Comparison of ENCODE assay signal across 8 mouse cellular contexts in genomic region chr7:29852831-29853218, GRCm38 (mm10). TPM values are rescaled to one million over a fixed set of nuclear protein-coding genes. Genes with fewer than 3 reads are reported as not detected.
DNase-seq lines count a peak whose midpoint lies in the region; ATAC-seq and TF ChIP-seq lines count a peak whose summit lies in the region.

No protein-coding gene starts in this region.

- H3K9me3 ChIP-seq in kidney, embryonic 16.5 days (ENCODE audit: low read length): 0 out of 2 replicates have a peak, but pooled peaks cover 5% of the 10 kb centered on the region
- no peaks in the 10 kb centered on the region for H3K9me3 ChIP-seq in embryonic facial prominence, embryonic 10.5 days
- H3K9me3 ChIP-seq in hindbrain, postnatal 0 days (ENCODE audit: low read length): no peaks in the 10 kb centered on the region

- ATAC-seq in kidney, embryonic 16.5 days (ENCODE audit: low FRiP score, low TSS enrichment): no peak
- ATAC-seq in hindbrain, postnatal 0 days: no peak

- H3K4me2 ChIP-seq in kidney, embryonic 16.5 days (replicated peaks; ENCODE audit: low read depth, low read length): peak overlapping the region; percentile 79
- H3K4me2 ChIP-seq in hindbrain, postnatal 0 days (ENCODE audit: low read depth, low read length): peak overlapping the region; percentile 80
- H3K4me2 ChIP-seq in myocyte (ENCODE audit: low read depth): peak overlapping the region; percentile 79

- H3K79me2 ChIP-seq in myocyte (ENCODE audit: control insufficient read depth, insufficient read depth): no peaks in the 10 kb centered on the region

- peaks cover 9% of the 10 kb centered on the region; the same call in 1 of the 2 replicates for H3K36me3 ChIP-seq in kidney, embryonic 16.5 days (ENCODE audit: insufficient read depth, low read length)
- peaks cover 35% of the 10 kb centered on the region for H3K36me3 ChIP-seq in embryonic facial prominence, embryonic 10.5 days (replicated peaks)
- H3K36me3 ChIP-seq in hindbrain, postnatal 0 days (ENCODE audit: insufficient read depth, low read length): no peaks in the 10 kb centered on the region
- no peaks in the 10 kb centered on the region for H3K36me3 ChIP-seq in myocyte (ENCODE audit: control insufficient read depth, insufficient read depth)

- TF ChIP-seq CTCF in hindbrain, postnatal 0 days (IDR thresholded peaks at IDR 0.05; ENCODE audit: low read depth): no peak

- no peak overlapping the region for H3K27ac ChIP-seq in kidney, embryonic 16.5 days (ENCODE audit: low read length)
- peak overlapping the region; percentile 86 for H3K27ac ChIP-seq in embryonic facial prominence, embryonic 10.5 days (replicated peaks)
- H3K27ac ChIP-seq in hindbrain, postnatal 0 days: no peak overlapping the region

- no peak for DNase-seq in kidney, adult 18-20 months
- no peak for DNase-seq in embryonic facial prominence, embryonic 10.5 days (ENCODE audit: low spot score)
- DNase-seq in hindbrain, postnatal 0 days (ENCODE audit: low spot score): no peak
- DNase-seq in layer of hippocampus, adult 11-12 months (ENCODE audit: low spot score): no peak
- DNase-seq in frontal cortex, postnatal 14 days (ENCODE audit: low spot score in 2 of 2): no peak
- DNase-seq in kidney, adult 11 months: no peak

- peak overlapping the region; percentile 56 for H3K4me3 ChIP-seq in kidney, embryonic 16.5 days (ENCODE audit: low read length)
- peak overlapping the region; percentile 75 for H3K4me3 ChIP-seq in embryonic facial prominence, embryonic 10.5 days
- peak overlapping the region; percentile 55 for H3K4me3 ChIP-seq in hindbrain, postnatal 0 days (ENCODE audit: low read length)
- H3K4me3 ChIP-seq in myocyte: peak overlapping the region; percentile 27

- no peak overlapping the region for H3ac ChIP-seq in myocyte (ENCODE audit: control insufficient read depth, insufficient read length)

- no peaks in the 10 kb centered on the region for H3K27me3 ChIP-seq in kidney, embryonic 16.5 days (ENCODE audit: insufficient read depth, low read length)
- no peaks in the 10 kb centered on the region for H3K27me3 ChIP-seq in embryonic facial prominence, embryonic 10.5 days (replicated peaks; ENCODE audit: low read depth, poor library complexity, severe bottlenecking)
- H3K27me3 ChIP-seq in hindbrain, postnatal 0 days (ENCODE audit: insufficient read depth, low read length): no peaks in the 10 kb centered on the region
- H3K27me3 ChIP-seq in myocyte (ENCODE audit: control insufficient read depth, insufficient read depth, insufficient read length): no peaks in the 10 kb centered on the region

- peak overlapping the region; percentile 65 for H3K9ac ChIP-seq in kidney, embryonic 16.5 days (replicated peaks; ENCODE audit: low read length)
- peak overlapping the region; percentile 49 for H3K9ac ChIP-seq in hindbrain, postnatal 0 days (replicated peaks; ENCODE audit: low read length)

- 64% methylated on average over 9 of the region's 9 CpGs for WGBS in kidney, embryonic 16.5 days
- 59% methylated on average over 9 of the region's 9 CpGs for WGBS in embryonic facial prominence, embryonic 10.5 days
- 59% methylated on average over 9 of the region's 9 CpGs for WGBS in hindbrain, postnatal 0 days

- no peaks in the 10 kb centered on the region for H3K4me1 ChIP-seq in kidney, embryonic 16.5 days (ENCODE audit: insufficient read depth, low read length)
- H3K4me1 ChIP-seq in embryonic facial prominence, embryonic 10.5 days: peaks cover 7% of the 10 kb centered on the region
- H3K4me1 ChIP-seq in hindbrain, postnatal 0 days (ENCODE audit: insufficient read depth, low read length): 0 out of 2 replicates have a peak, but pooled peaks cover 5% of the 10 kb centered on the region

- TF ChIP-seq POLR2A in myocyte (IDR thresholded peaks at IDR 0.05; ENCODE audit: insufficient read length, low read depth): no peak

TF ChIP-seq in myocyte, 11 proteins besides CTCF, POLR2A, EP300 and RAD21:
- TF ChIP-seq MYOG (IDR thresholded peaks at IDR 0.05; ENCODE audit: control insufficient read depth in 1 of 3, insufficient read depth in 1 of 3, insufficient read length in 2 of 3, low read depth in 2 of 3) (no peak), REST (IDR thresholded peaks at IDR 0.05; ENCODE audit: insufficient read depth, insufficient read length) (no peak)

RNA-seq across cellular contexts. Expression of gene Zfp940, which starts 0.6 kb away (rescaled TPM):
- polyA plus RNA-seq in kidney, embryonic 16.5 days (2015; fragmentation: Nextera tagmentation; extraction: Ambion mirVana): 6.0 and 6.4 TPM in 2 replicates
- 10.1 and 10.7 TPM in 2 replicates for polyA plus RNA-seq in embryonic facial prominence, embryonic 10.5 days (2016; fragmentation: Nextera tagmentation; extraction: Ambion mirVana)
- total RNA-seq in hindbrain, postnatal 0 days (2014; rRNA removed): 5.3 and 7.4 TPM in 2 replicates
- polyA plus RNA-seq in hindbrain, postnatal 0 days (2015; fragmentation: Nextera tagmentation; extraction: Ambion mirVana): 8.6 and 10.3 TPM in 2 replicates
- 0.96 TPM for polyA plus RNA-seq in myocyte (2012; fragmentation: generic; extraction: Trizol)

RNA-seq across cellular contexts. Expression of gene Zfp420, which starts 7.0 kb away (rescaled TPM):
- polyA plus RNA-seq in kidney, embryonic 16.5 days (2015; fragmentation: Nextera tagmentation; extraction: Ambion mirVana): 8.0 and 9.3 TPM in 2 replicates
- polyA plus RNA-seq in embryonic facial prominence, embryonic 10.5 days (2016; fragmentation: Nextera tagmentation; extraction: Ambion mirVana): 8.1 and 8.6 TPM in 2 replicates
- total RNA-seq in hindbrain, postnatal 0 days (2014; rRNA removed): 14.7 and 17.8 TPM in 2 replicates
- 12.1 and 14.0 TPM in 2 replicates for polyA plus RNA-seq in hindbrain, postnatal 0 days (2015; fragmentation: Nextera tagmentation; extraction: Ambion mirVana)
- 1.7 TPM for polyA plus RNA-seq in myocyte (2012; fragmentation: generic; extraction: Trizol)

RNA-seq across cellular contexts. Expression of gene Zfp790, which starts 36.9 kb away (rescaled TPM):
- polyA plus RNA-seq in kidney, embryonic 16.5 days (2015; fragmentation: Nextera tagmentation; extraction: Ambion mirVana): 15.1 and 15.8 TPM in 2 replicates
- 15.9 and 16.4 TPM in 2 replicates for polyA plus RNA-seq in embryonic facial prominence, embryonic 10.5 days (2016; fragmentation: Nextera tagmentation; extraction: Ambion mirVana)
- total RNA-seq in hindbrain, postnatal 0 days (2014; rRNA removed): 6.2 and 6.4 TPM in 2 replicates
- 8.8 and 10.2 TPM in 2 replicates for polyA plus RNA-seq in hindbrain, postnatal 0 days (2015; fragmentation: Nextera tagmentation; extraction: Ambion mirVana)
- 5.1 TPM for polyA plus RNA-seq in myocyte (2012; fragmentation: generic; extraction: Trizol)

RNA-seq across cellular contexts. Expression of gene Zfp27, which starts 53.5 kb away (rescaled TPM):
- polyA plus RNA-seq in kidney, embryonic 16.5 days (2015; fragmentation: Nextera tagmentation; extraction: Ambion mirVana): 12.0 and 12.1 TPM in 2 replicates
- polyA plus RNA-seq in embryonic facial prominence, embryonic 10.5 days (2016; fragmentation: Nextera tagmentation; extraction: Ambion mirVana): 9.5 and 10.0 TPM in 2 replicates
- 16.1 and 16.8 TPM in 2 replicates for total RNA-seq in hindbrain, postnatal 0 days (2014; rRNA removed)
- 6.9 and 7.8 TPM in 2 replicates for polyA plus RNA-seq in hindbrain, postnatal 0 days (2015; fragmentation: Nextera tagmentation; extraction: Ambion mirVana)
- 3.9 TPM for polyA plus RNA-seq in myocyte (2012; fragmentation: generic; extraction: Trizol)

RNA-seq across cellular contexts. Expression of gene Zfp383, which starts 55.2 kb away (rescaled TPM):
- 5.3 and 5.7 TPM in 2 replicates for polyA plus RNA-seq in kidney, embryonic 16.5 days (2015; fragmentation: Nextera tagmentation; extraction: Ambion mirVana)
- 4.6 and 6.3 TPM in 2 replicates for polyA plus RNA-seq in embryonic facial prominence, embryonic 10.5 days (2016; fragmentation: Nextera tagmentation; extraction: Ambion mirVana)
- 5.8 and 6.6 TPM in 2 replicates for total RNA-seq in hindbrain, postnatal 0 days (2014; rRNA removed)
- polyA plus RNA-seq in hindbrain, postnatal 0 days (2015; fragmentation: Nextera tagmentation; extraction: Ambion mirVana): 4.1 and 4.8 TPM in 2 replicates
- 2.4 TPM for polyA plus RNA-seq in myocyte (2012; fragmentation: generic; extraction: Trizol)
